ENCODE assay signal across 22 mouse cellular contexts in the genomic region with DNA sequence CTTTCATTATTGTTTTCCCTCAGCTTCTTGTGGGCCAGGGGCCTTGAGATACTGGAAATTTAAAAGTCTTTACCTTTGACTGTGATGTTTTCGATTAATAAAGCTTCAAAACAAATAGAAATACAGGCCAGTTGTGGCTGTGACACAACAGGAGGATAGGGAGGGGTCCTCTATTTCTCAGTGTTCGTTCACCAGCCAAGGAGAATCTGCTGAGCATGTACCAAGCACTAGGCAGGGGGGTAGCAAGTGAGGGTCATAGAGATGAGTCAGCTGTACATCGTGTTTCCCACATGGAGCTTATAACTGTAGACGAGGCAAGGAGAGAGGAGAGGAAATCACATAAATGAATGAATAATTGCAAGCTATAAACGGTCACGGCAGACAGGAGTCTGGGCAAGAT.
"Had no signal": no experiment of that assay in that cellular context is flagged by ENCODE, and none has a peak within 500 bp of the region (broad histone marks: within the 10 kb centered on the region; RNA-seq: fewer than 3 reads in every experiment).

No protein-coding gene starts in this region.

- DNase-seq: gastrocnemius, adult 2 months; gastrocnemius, postnatal 10 days; gastrocnemius, postnatal 25 days; heart, postnatal 10 days; heart, postnatal 4 days; kidney, adult 18-20 months; kidney, adult 8-10 months; kidney, postnatal 10 days; kidney, postnatal 25 days; kidney, postnatal 4 days had no signal

- H3K4me1 ChIP-seq: hindbrain, embryonic 12.5 days; limb, embryonic 10.5 days; limb, embryonic 12.5 days had no signal

- H3K27ac ChIP-seq: gastrocnemius, adult 2 months; hindbrain, embryonic 10.5 days; hindbrain, embryonic 12.5 days; hindbrain, embryonic 14.5 days; layer of hippocampus, adult 2 months; left cerebral cortex, adult 2 months; limb, embryonic 10.5 days; limb, embryonic 12.5 days had no signal

- ATAC-seq: forebrain, embryonic 16.5 days; hindbrain, embryonic 16.5 days; inflammation-experienced regulatory T-cells, adult 6 months; intestine, postnatal 0 days had no signal

- H3K9me3 ChIP-seq: heart, embryonic 12.5 days; hindbrain, embryonic 10.5 days; hindbrain, embryonic 12.5 days; limb, embryonic 10.5 days; limb, embryonic 12.5 days had no signal

- H3K27me3 ChIP-seq: hindbrain, embryonic 12.5 days; limb, embryonic 12.5 days had no signal

- H3K9ac ChIP-seq: heart, embryonic 12.5 days; hindbrain, embryonic 12.5 days; hindbrain, embryonic 14.5 days; limb, embryonic 12.5 days had no signal

- H3K36me3 ChIP-seq: heart, embryonic 12.5 days; hindbrain, embryonic 10.5 days; hindbrain, embryonic 12.5 days; limb, embryonic 10.5 days; limb, embryonic 12.5 days had no signal

- H3K4me3 ChIP-seq: gastrocnemius, adult 2 months; heart, embryonic 12.5 days; hindbrain, embryonic 10.5 days; hindbrain, embryonic 12.5 days; layer of hippocampus, adult 2 months; left cerebral cortex, adult 2 months; limb, embryonic 10.5 days; limb, embryonic 12.5 days had no signal

- H3K4me2 ChIP-seq: heart, embryonic 12.5 days; hindbrain, embryonic 12.5 days; hindbrain, embryonic 14.5 days; limb, embryonic 12.5 days had no signal
